Mouse (Mus musculus) hindbrain, embryonic 10.5 days (tissue): ENCODE measurements around the gene Mapk1. TPM values are rescaled to one million over a fixed set of nuclear protein-coding genes. Genes with fewer than 3 reads are reported as not detected.

Experiments
- DNase-seq: peaks from one replicate; pipeline ENCODE4 v3.0.0-alpha.2; 2017; ENCODE audit warnings: low spot score
- H3K27ac ChIP-seq: fragments of 300-500 bp; sonication (generic); 2 replicates; pipeline ENCODE4 v1.5.1; 2016; ENCODE audit warnings: mild to moderate bottlenecking, moderate library complexity
- H3K27me3 ChIP-seq: fragments of 300-500 bp; sonication (generic); 2 replicates; pipeline ENCODE4 v1.6.1; 2016; ENCODE audit warnings: mild to moderate bottlenecking; ENCODE audit not compliant: poor library complexity, insufficient read depth, severe bottlenecking
- H3K36me3 ChIP-seq: fragments of 300-500 bp; sonication (generic); 2 replicates; pipeline ENCODE4 v1.6.1; 2016; ENCODE audit warnings: mild to moderate bottlenecking, moderate library complexity
- H3K4me1 ChIP-seq: fragments of 300-500 bp; sonication (generic); replicated peaks from 2 replicates; pipeline ENCODE4 v1.6.1; 2016; ENCODE audit warnings: mild to moderate bottlenecking
- H3K4me3 ChIP-seq: fragments of 300-500 bp; sonication (generic); 2 replicates; pipeline ENCODE4 v1.5.1; 2016; ENCODE audit warnings: mild to moderate bottlenecking, moderate library complexity
- H3K9me3 ChIP-seq: fragments of 300-500 bp; sonication (generic); 2 replicates; pipeline ENCODE4 v1.6.1; 2016; ENCODE audit warnings: mild to moderate bottlenecking, moderate library complexity
- WGBS: fragments of 180-500 bp; shearing (Covaris S2); methylation state at CpG from one replicate; pipeline ENCODE4 v1.1.7; 2016; 5-methylcytosine and 5-hydroxymethylcytosine counted together
- polyA plus RNA-seq: library from polyadenylated mRNA; unstranded; fragments of >200 nt; fragmentation: Nextera tagmentation; extraction: Ambion mirVana; gene quantifications from 2 replicates; pipeline ENCODE4 v1.2.1, GENCODE M21; 2016

Mapk1 gene
- polyA plus RNA-seq, 1 experiment from 2014 or later = 150 TPM

DNA sequence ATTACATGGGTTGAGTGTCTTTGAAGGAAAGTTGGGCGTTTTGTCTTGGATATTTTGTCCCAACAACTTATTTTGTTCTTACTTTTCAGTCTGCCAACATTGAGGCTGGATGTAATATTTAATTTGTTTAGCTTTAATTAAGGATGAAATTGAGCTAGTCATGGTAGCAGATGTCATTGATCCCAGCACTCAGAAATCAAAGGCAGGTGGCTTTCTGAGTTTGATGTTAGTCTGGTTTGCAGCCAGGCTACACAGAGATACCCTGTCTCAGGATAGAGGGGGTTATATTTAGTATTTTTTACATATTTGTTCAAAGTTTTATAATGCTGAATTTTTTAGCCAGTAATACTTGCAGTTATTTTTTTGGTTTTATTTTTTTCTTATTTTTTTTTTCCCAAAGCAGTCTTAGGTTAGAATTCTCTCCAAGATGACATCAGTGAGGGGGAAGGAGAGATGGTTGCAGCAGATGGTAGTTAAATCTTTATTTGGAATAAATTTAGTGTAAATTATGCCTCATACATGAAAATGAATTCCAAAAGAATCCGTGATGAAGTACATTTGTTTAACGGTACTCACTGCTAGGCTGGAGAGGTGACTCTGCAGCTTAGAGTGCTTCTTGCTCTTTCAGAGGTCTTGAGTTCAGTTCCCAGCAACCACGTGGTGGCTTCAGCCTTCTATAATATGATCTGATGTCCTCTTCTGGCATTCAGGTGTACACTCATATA is 47.0 kb downstream of the Mapk1 start:
- H3K36me3 ChIP-seq = peaks cover 96% of the 10 kb centered on the region
- DNase-seq = no peak
- no peak overlapping the region for H3K27ac ChIP-seq
- WGBS = 88% methylated on average over 4 of the region's 4 CpGs
- H3K4me1 ChIP-seq = no peaks in the 10 kb centered on the region
- H3K4me3 ChIP-seq = no peak overlapping the region
- H3K9me3 ChIP-seq = no peaks in the 10 kb centered on the region
- H3K27me3 ChIP-seq = no peaks in the 10 kb centered on the region

GRCm38 (mm10) chr16:17033754-17034153 is 50.6 kb downstream of the Mapk1 start:
- H3K9me3 ChIP-seq = no peaks in the 10 kb centered on the region
- no peak overlapping the region for H3K27ac ChIP-seq
- WGBS = 96% methylated on average over 2 of the region's 2 CpGs
- H3K4me3 ChIP-seq = no peak overlapping the region
- H3K4me1 ChIP-seq = no peaks in the 10 kb centered on the region
- peaks cover 96% of the 10 kb centered on the region for H3K36me3 ChIP-seq
- DNase-seq = no peak
- no peaks in the 10 kb centered on the region for H3K27me3 ChIP-seq

GRCm38 (mm10) chr16:17040716-17041115 is 57.5 kb downstream of the Mapk1 start:
- Histone ChIP-seq H3K4me1 (no peaks in the 10 kb centered on the region), H3K4me3 (no peak overlapping the region), H3K27me3 (no peaks in the 10 kb centered on the region), H3K27ac (no peak overlapping the region), H3K9me3 (no peaks in the 10 kb centered on the region), H3K36me3 (peaks cover 100% of the 10 kb centered on the region)
- no peak for DNase-seq
- 97% methylated on average over 3 of the region's 3 CpGs for WGBS

GRCm38 (mm10) chr16:17041417-17041816 is 58.2 kb downstream of the Mapk1 start:
- Histone ChIP-seq H3K4me1 (no peaks in the 10 kb centered on the region), H3K27ac (no peak overlapping the region), H3K9me3 (no peaks in the 10 kb centered on the region), H3K36me3 (peaks cover 100% of the 10 kb centered on the region), H3K27me3 (no peaks in the 10 kb centered on the region), H3K4me3 (no peak overlapping the region)
- DNase-seq = no peak
- WGBS = 95% methylated on average over 1 of the region's 1 CpGs

DNA sequence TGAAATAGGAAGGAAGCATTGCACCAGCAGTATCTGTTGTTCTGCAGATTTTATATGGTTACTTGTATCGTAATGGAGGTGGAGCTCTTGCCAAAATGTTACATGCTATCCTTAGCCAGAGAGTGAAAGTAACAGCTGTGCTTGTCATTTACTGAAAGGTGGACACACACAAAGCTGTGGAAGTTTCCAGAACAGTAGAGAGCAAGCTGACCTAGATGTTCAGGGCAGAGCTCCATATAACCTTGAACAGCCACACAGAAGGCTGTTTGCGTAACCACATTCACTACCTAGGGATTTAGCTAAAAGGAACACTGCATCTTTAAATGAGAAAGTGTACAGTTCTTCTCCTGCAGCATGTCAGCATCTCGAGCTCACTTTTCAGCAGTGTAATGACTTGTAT is 61.1 kb downstream of the Mapk1 start:
- no peak overlapping the region for H3K27ac ChIP-seq
- H3K4me1 ChIP-seq = no peaks in the 10 kb centered on the region
- no peaks in the 10 kb centered on the region for H3K9me3 ChIP-seq
- no peak for DNase-seq
- H3K4me3 ChIP-seq = no peak overlapping the region
- H3K36me3 ChIP-seq = peaks cover 97% of the 10 kb centered on the region
- WGBS = 96% methylated on average over 3 of the region's 3 CpGs
- H3K27me3 ChIP-seq = no peaks in the 10 kb centered on the region

- Histone ChIP-seq H3K36me3 (peaks cover 95% of the 10 kb centered on the region), H3K27me3 (no peaks in the 10 kb centered on the region), H3K4me1 (no peaks in the 10 kb centered on the region), H3K27ac (no peak overlapping the region), H3K9me3 (no peaks in the 10 kb centered on the region), H3K4me3 (no peak overlapping the region)
- DNase-seq = no peak
- 56% methylated on average over 3 of the region's 3 CpGs for WGBS
Observed at GRCm38 (mm10) chr16:17045287-17045686, 62.1 kb downstream of the Mapk1 start.

DNA sequence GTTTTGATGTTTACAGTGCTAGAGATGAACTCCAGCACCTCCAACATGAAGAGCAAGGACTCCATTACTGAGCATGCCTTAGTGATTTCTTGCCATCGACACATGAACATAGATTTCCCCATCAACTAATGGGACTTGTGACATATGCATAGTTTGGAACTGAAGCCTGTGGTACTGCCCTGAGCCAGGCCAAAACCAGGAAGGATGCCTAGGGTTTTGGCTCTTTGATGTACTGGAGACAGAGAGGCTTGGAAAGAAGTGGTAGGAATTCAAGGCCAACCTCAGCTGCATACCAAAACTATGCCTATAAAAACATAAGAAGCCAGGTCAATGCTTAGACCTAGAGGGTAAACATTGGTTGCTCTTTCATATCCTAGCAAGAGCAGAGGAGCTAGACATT is 66.7 kb downstream of the Mapk1 start:
- DNase-seq = no peak
- H3K9me3 ChIP-seq = no peaks in the 10 kb centered on the region
- 100% methylated on average over 1 of the region's 1 CpGs for WGBS
- no peak overlapping the region for H3K4me3 ChIP-seq
- H3K4me1 ChIP-seq = no peaks in the 10 kb centered on the region
- no peak overlapping the region for H3K27ac ChIP-seq
- peaks cover 49% of the 10 kb centered on the region for H3K36me3 ChIP-seq
- no peaks in the 10 kb centered on the region for H3K27me3 ChIP-seq

DNA sequence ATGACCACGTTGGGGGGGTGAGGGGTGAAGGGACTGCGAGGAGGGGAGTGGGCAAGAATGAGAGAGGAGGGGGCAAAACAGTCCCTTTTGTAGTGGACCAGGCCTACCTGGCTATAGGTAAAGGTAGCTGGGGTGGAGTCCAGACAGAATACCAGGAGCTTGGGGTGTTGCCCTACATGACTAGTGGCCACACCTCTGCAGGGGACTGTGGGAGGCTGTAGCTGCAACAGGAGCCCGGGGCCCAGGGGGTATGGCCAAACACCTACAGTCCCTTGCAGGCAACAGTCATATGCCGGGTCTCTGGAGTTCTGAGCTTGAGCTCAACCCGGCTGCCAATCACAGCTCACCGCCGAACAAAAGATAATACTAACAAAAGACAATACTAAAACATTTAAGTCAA is 68.9 kb downstream of the Mapk1 start:
- Histone ChIP-seq H3K4me3 (no peak overlapping the region), H3K36me3 (peaks cover 28% of the 10 kb centered on the region), H3K9me3 (no peaks in the 10 kb centered on the region), H3K27me3 (no peaks in the 10 kb centered on the region), H3K27ac (no peak overlapping the region), H3K4me1 (peaks cover 9% of the 10 kb centered on the region; the same call in 1 of the 2 replicates)
- WGBS = 80% methylated on average over 7 of the region's 7 CpGs
- DNase-seq = no peak

- H3K27ac ChIP-seq = no peak overlapping the region
- DNase-seq = no peak
- no peaks in the 10 kb centered on the region for H3K27me3 ChIP-seq
- 75% methylated on average over 3 of the region's 3 CpGs for WGBS
- H3K4me3 ChIP-seq = no peak overlapping the region
- peaks cover 10% of the 10 kb centered on the region for H3K36me3 ChIP-seq
- H3K9me3 ChIP-seq = no peaks in the 10 kb centered on the region
- peaks cover 9% of the 10 kb centered on the region; the same call in 1 of the 2 replicates for H3K4me1 ChIP-seq
Observed at GRCm38 (mm10) chr16:17053903-17054302, 70.7 kb downstream of the Mapk1 start.

DNA sequence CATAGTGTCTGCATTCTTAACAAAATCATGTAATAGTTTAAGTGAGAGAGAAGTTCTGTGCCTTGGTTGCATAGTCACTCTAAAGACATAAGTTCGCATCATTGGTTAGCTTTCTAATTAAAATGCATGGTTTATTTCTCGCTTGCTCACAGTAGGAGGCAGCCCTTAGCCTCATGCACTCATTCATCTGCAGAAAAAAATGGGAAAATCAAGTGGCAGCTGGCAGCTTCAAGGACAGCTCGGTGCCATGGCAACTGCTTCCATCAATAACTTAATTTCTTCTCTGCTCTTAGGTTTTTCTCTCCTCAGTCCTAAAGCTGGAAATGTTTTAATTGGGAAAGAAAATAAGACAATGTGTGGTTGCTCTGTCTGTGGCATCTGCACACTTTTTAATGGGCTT is 72.4 kb downstream of the Mapk1 start:
- Histone ChIP-seq H3K9me3 (no peaks in the 10 kb centered on the region), H3K4me3 (no peak overlapping the region), H3K27me3 (no peaks in the 10 kb centered on the region), H3K27ac (no peak overlapping the region), H3K4me1 (peaks cover 9% of the 10 kb centered on the region; the same call in 1 of the 2 replicates), H3K36me3 (no peaks in the 10 kb centered on the region)
- no peak for DNase-seq
- 54% methylated on average over 3 of the region's 3 CpGs for whole genome bisulfite sequencing

GRCm38 (mm10) chr16:17062338-17062737 is 79.2 kb downstream of the Mapk1 start:
- no peaks in the 10 kb centered on the region for H3K4me1 ChIP-seq
- H3K27me3 ChIP-seq = 0 out of 2 replicates have a peak, but pooled peaks cover 4% of the 10 kb centered on the region
- DNase-seq = no peak
- no peaks in the 10 kb centered on the region for H3K36me3 ChIP-seq
- no peaks in the 10 kb centered on the region for H3K9me3 ChIP-seq
- no peak overlapping the region for H3K4me3 ChIP-seq
- WGBS = 75% methylated on average over 1 of the region's 1 CpGs
- no peak overlapping the region for H3K27ac ChIP-seq

GRCm38 (mm10) chr16:17067552-17067951 is 84.4 kb downstream of the Mapk1 start:
- Histone ChIP-seq H3K27me3 (0 out of 2 replicates have a peak, but pooled peaks cover 4% of the 10 kb centered on the region), H3K4me1 (peaks cover 15% of the 10 kb centered on the region), H3K36me3 (peaks cover 14% of the 10 kb centered on the region), H3K27ac (no peak overlapping the region), H3K9me3 (no peaks in the 10 kb centered on the region), H3K4me3 (no peak overlapping the region)
- WGBS = 96% methylated on average over 2 of the region's 2 CpGs
- no peak for DNase-seq

- Histone ChIP-seq H3K4me3 (peak within 1 kb of the TSS; percentile 82), H3K27me3 (no peaks in the 10 kb centered on the region), H3K36me3 (peaks cover 36% of the 10 kb centered on the region), H3K27ac (peak within 1 kb of the TSS; percentile 98), H3K4me1 (peaks cover 15% of the 10 kb centered on the region), H3K9me3 (0 out of 2 replicates have a peak, but pooled peaks cover 2% of the 10 kb centered on the region)
- peak; percentile 93 for DNase-seq
- WGBS = under 1% methylated on average over 76 of the region's 76 CpGs
Observed at GRCm38 (mm10) chr16:17069511-17070443, 86.6 kb downstream of the Mapk1 start, which contains the start of gene Ypel1. Gene Ypel1, plus strand, starts transcription at chr16:17069696.
